Mouse (Mus musculus) olfactory bulb, adult 2 months (tissue): ENCODE measurements at regions not wholly inside any gene's neighbourhood (a gene's known extent, or its start where the extent isn't known, plus 50 kb on each side); places are given as distances from the start of the nearest gene placed in this dataset.

Experiments
- CTCF ChIP-seq: fragments of 200-500 bp; IDR thresholded peaks from 2 replicates; pipeline ENCODE4 v1.5.1; 2012; ENCODE audit warnings: low read depth, mild to moderate bottlenecking, low read length, moderate library complexity; ENCODE audit not compliant: insufficient read depth
- POLR2A ChIP-seq: fragments of 200-500 bp; IDR thresholded peaks from 2 replicates; pipeline ENCODE4 v1.6.1; 2012; ENCODE audit warnings: mild to moderate bottlenecking, low read depth, low read length, moderate library complexity; ENCODE audit not compliant: insufficient read depth

GRCm38 (mm10) chr13:55892250-55892649 lies 56.3 kb upstream of the Pitx1 start:
- no peak for TF ChIP-seq POLR2A
- no peak for TF ChIP-seq CTCF
